Mouse (Mus musculus): ENCODE data around the gene 2300002M23Rik. TPM values are rescaled to one million over a fixed set of nuclear protein-coding genes. Genes with fewer than 3 reads are reported as not detected.

2300002M23Rik gene
- polyA plus RNA-seq, 1 experiment from 2014 or later, result not detected

DNA sequence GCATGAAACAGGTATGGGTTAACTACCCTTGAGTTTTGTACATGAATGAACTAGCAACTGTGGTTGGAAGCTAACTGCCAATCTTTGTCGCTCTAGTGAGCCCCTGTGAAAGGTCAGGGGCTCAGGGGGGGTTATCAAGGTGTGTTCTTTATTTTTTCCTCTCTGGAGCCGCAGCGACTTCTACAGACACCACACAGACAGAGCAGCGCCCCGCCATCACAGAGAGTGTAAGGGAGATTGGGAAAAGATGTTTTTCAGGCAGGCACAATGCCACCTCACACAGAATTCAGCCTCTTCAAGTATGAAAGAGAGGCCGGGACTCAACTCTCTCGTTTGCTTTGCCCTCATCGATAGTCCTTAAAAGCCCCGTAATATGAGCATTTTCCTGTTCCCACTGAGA, 24.9 kb downstream of the 2300002M23Rik start:
- H3K27me3 ChIP-seq (ENCODE audit: insufficient read depth, poor library complexity, severe bottlenecking), result no peaks in the 10 kb centered on the region
- WGBS, result 78% methylated on average over 9 of the region's 9 CpGs
- H3K9me3 ChIP-seq, result no peaks in the 10 kb centered on the region
- H3K4me3 ChIP-seq, result no peak overlapping the region
- H3K36me3 ChIP-seq, result no peaks in the 10 kb centered on the region
- no peaks in the 10 kb centered on the region for H3K4me1 ChIP-seq
- DNase-seq (ENCODE audit: low spot score), result no peak
- H3K27ac ChIP-seq, result no peak overlapping the region

GRCm38 (mm10) chr17:35593786-35594185, 26.5 kb downstream of the 2300002M23Rik start:
- 35% methylated on average over 4 of the region's 4 CpGs for WGBS
- DNase-seq (ENCODE audit: low spot score), result no peak

DNA sequence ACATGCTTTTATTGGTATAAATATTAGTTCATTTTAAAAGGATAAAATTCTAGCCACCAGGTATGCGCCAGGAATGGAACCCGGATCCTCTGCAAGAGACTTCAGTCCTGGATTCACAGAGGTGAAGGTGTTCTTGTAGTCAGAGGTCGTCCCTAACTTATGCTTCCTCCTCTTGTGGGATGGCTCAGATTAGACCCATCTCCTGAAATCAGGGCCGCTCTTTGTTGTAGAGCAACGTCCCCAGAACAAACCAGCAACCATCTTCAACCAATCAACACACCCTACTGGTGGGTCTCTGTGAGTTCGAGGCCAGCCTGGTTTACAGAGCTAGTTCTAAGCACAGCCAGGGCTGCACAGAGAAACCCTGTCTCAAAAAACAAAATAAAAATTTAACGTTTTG, 27.2 kb downstream of the 2300002M23Rik start:
- DNase-seq (ENCODE audit: low spot score), result no peak
- H3K9me3 ChIP-seq, result no peaks in the 10 kb centered on the region
- H3K27ac ChIP-seq, result no peak overlapping the region
- H3K36me3 ChIP-seq, result no peaks in the 10 kb centered on the region
- no peak overlapping the region for H3K4me3 ChIP-seq
- H3K4me1 ChIP-seq, result no peaks in the 10 kb centered on the region
- WGBS, result 80% methylated on average over 7 of the region's 7 CpGs
- no peaks in the 10 kb centered on the region for H3K27me3 ChIP-seq (ENCODE audit: insufficient read depth, poor library complexity, severe bottlenecking)

More at GRCm38 (mm10) chr17:35593786-35594185, 26.5 kb downstream of the 2300002M23Rik start:
- Histone ChIP-seq H3K9me3 (no peaks in the 10 kb centered on the region), H3K27me3 (ENCODE audit: insufficient read depth, poor library complexity, severe bottlenecking) (no peaks in the 10 kb centered on the region), H3K4me3 (no peak overlapping the region), H3K27ac (no peak overlapping the region), H3K36me3 (no peaks in the 10 kb centered on the region), H3K4me1 (no peaks in the 10 kb centered on the region)

DNA sequence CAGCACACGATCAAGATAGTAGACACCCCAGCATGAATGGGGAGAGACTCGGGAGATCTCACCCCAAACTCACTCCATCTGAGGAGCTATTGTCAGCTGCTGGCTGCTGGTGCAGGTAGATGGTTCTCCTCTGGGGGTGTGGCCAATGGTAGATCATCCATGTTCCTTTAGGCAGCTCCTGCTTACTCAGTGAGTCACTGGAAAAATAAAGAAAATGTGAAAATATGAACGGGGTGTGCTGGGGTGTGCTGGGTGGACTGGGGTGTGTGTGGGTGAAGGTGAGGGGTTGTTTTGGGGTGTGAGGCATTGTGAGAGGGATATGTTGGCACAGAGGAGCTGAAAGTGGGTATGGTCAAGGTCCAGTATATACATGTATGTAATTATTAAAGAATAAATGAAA, 30.1 kb downstream of the 2300002M23Rik start:
- Histone ChIP-seq H3K9me3 (no peaks in the 10 kb centered on the region), H3K27me3 (ENCODE audit: insufficient read depth, poor library complexity, severe bottlenecking) (0 out of 2 replicates have a peak, but pooled peaks cover 2% of the 10 kb centered on the region), H3K27ac (no peak overlapping the region), H3K36me3 (no peaks in the 10 kb centered on the region), H3K4me1 (no peaks in the 10 kb centered on the region), H3K4me3 (no peak overlapping the region)
- 84% methylated on average over 3 of the region's 3 CpGs for WGBS
- DNase-seq (ENCODE audit: low spot score), result no peak

DNA sequence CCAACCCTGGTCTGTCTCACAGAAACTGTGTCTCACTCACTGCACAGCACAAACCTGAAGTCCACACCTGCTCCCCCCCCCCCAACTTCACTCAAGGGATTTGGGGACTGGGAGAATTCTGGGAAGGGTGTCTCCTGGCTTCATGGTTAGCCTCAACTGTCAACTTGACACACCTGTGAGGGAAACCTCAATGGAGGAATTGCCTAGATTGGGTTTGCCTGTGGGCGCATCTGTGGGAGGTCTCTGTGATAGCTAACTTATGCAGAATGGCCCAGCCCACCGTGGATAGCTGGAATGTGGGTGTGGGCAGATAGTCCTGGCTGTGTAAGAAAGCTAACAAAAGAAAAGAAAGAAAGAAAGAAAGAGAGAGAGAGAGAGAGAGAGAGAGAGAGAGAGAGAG, 34.0 kb downstream of the 2300002M23Rik start, which contains the start of gene Sfta2:
Sfta2 (plus strand) TSS at position 301 of the 400 bp plus-strand sequence.
- Histone ChIP-seq H3K36me3 (no peaks in the 10 kb centered on the region), H3K4me3 (no peak within 1 kb of the TSS), H3K27ac (no peak within 1 kb of the TSS), H3K9me3 (no peaks in the 10 kb centered on the region), H3K4me1 (no peaks in the 10 kb centered on the region), H3K27me3 (ENCODE audit: insufficient read depth, poor library complexity, severe bottlenecking) (0 out of 2 replicates have a peak, but pooled peaks cover 4% of the 10 kb centered on the region)
- DNase-seq (ENCODE audit: low spot score), result no peak
- WGBS, result 59% methylated on average over 2 of the region's 2 CpGs

- no peak overlapping the region for H3K27ac ChIP-seq
- no peaks in the 10 kb centered on the region for H3K9me3 ChIP-seq
- WGBS, result 47% methylated on average over 8 of the region's 8 CpGs
- no peaks in the 10 kb centered on the region for H3K4me1 ChIP-seq
- 0 out of 2 replicates have a peak, but pooled peaks cover 4% of the 10 kb centered on the region for H3K27me3 ChIP-seq (ENCODE audit: insufficient read depth, poor library complexity, severe bottlenecking)
- no peaks in the 10 kb centered on the region for H3K36me3 ChIP-seq
- H3K4me3 ChIP-seq, result no peak overlapping the region
- DNase-seq (ENCODE audit: low spot score), result no peak
These were observed 34.6 kb downstream of the 2300002M23Rik start for GRCm38 (mm10) chr17:35601736-35602354.

DNA sequence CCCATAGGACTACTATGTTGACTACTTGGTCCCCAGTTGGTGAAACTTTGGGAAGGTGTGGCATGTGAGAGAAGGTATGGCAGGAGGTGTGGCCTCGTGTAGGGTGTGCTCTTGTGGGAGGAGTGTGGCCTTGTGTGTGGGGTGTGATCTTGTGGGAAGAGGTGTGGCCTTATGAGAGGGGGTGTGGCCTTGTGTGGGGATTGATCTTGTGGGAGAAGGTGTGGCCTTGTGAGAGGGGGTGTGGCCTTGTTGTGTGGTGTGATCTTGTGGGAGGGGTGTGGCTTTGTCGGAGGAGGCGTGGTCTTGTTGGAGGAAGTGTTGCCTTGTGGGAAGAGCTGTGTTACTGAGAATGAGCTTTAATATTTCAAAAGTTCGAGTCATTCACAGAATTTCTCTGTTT, 49.9 kb downstream of the 2300002M23Rik start:
- WGBS, result 63% methylated on average over 4 of the region's 4 CpGs

More for the DNA sequence above, 49.9 kb downstream of the 2300002M23Rik start:
- Histone ChIP-seq H3K27me3 (ENCODE audit: insufficient read depth, poor library complexity, severe bottlenecking) (no peaks in the 10 kb centered on the region), H3K4me3 (no peak overlapping the region), H3K4me1 (no peaks in the 10 kb centered on the region), H3K27ac (no peak overlapping the region), H3K36me3 (no peaks in the 10 kb centered on the region), H3K9me3 (no peaks in the 10 kb centered on the region)
- DNase-seq (ENCODE audit: low spot score), result no peak

Other genes starting within 250 kb of the 2300002M23Rik start
- 0.80 and 1.2 TPM in 2 replicates for gene H2-Q1, start 247.0 kb upstream of the 2300002M23Rik start, polyA plus RNA-seq (2016; fragmentation: Nextera tagmentation; extraction: Ambion mirVana)
- gene H2-Q2, start 225.2 kb upstream of the 2300002M23Rik start, polyA plus RNA-seq (2016; fragmentation: Nextera tagmentation; extraction: Ambion mirVana), result 11.2 and 15.9 TPM in 2 replicates
- gene H2-Q4, start 187.8 kb upstream of the 2300002M23Rik start, polyA plus RNA-seq (2016; fragmentation: Nextera tagmentation; extraction: Ambion mirVana), result 1.8 and 2.1 TPM in 2 replicates
- 0.17 and 4.9 TPM in 2 replicates for gene H2-Q6, start 142.6 kb upstream of the 2300002M23Rik start, polyA plus RNA-seq (2016; fragmentation: Nextera tagmentation; extraction: Ambion mirVana)
- 2.2 and 12.2 TPM in 2 replicates for gene H2-Q7, start 128.3 kb upstream of the 2300002M23Rik start, polyA plus RNA-seq (2016; fragmentation: Nextera tagmentation; extraction: Ambion mirVana)
- gene H2-Q10, start 97.4 kb upstream of the 2300002M23Rik start, polyA plus RNA-seq (2016; fragmentation: Nextera tagmentation; extraction: Ambion mirVana), result 0.25 and 4.7 TPM in 2 replicates
- gene Pou5f1, start 61.4 kb upstream of the 2300002M23Rik start, polyA plus RNA-seq (2016; fragmentation: Nextera tagmentation; extraction: Ambion mirVana), result 0.09 TPM in 1 of 2 replicates, not detected in the other
- gene Tcf19, start 50.6 kb upstream of the 2300002M23Rik start, polyA plus RNA-seq (2016; fragmentation: Nextera tagmentation; extraction: Ambion mirVana), result 43.1 and 43.8 TPM in 2 replicates
- gene Cchcr1, start 50.4 kb upstream of the 2300002M23Rik start, polyA plus RNA-seq (2016; fragmentation: Nextera tagmentation; extraction: Ambion mirVana), result 17.2 and 17.9 TPM in 2 replicates
- gene Psors1c2, start 34.2 kb upstream of the 2300002M23Rik start, polyA plus RNA-seq (2016; fragmentation: Nextera tagmentation; extraction: Ambion mirVana), result 0.81 and 1.1 TPM in 2 replicates
- 0.20 and 0.63 TPM in 2 replicates for gene Cdsn, start 15.3 kb upstream of the 2300002M23Rik start, polyA plus RNA-seq (2016; fragmentation: Nextera tagmentation; extraction: Ambion mirVana)
- gene Sfta2, start 34.1 kb downstream of the 2300002M23Rik start, polyA plus RNA-seq (2016; fragmentation: Nextera tagmentation; extraction: Ambion mirVana), result not detected in 2 replicates
- not detected in 2 replicates for gene Gm9573, start 59.2 kb downstream of the 2300002M23Rik start, polyA plus RNA-seq (2016; fragmentation: Nextera tagmentation; extraction: Ambion mirVana)
- gene Mucl3, start 76.2 kb downstream of the 2300002M23Rik start, polyA plus RNA-seq (2016; fragmentation: Nextera tagmentation; extraction: Ambion mirVana), result 0.52 and 0.60 TPM in 2 replicates
- 17.5 and 18.6 TPM in 2 replicates for gene Vars2, start 100.1 kb downstream of the 2300002M23Rik start, polyA plus RNA-seq (2016; fragmentation: Nextera tagmentation; extraction: Ambion mirVana)
- 34.7 and 43.5 TPM in 2 replicates for gene Gtf2h4, start 106.3 kb downstream of the 2300002M23Rik start, polyA plus RNA-seq (2016; fragmentation: Nextera tagmentation; extraction: Ambion mirVana)
- 109 and 158 TPM in 2 replicates for gene Ddr1, start 137.2 kb downstream of the 2300002M23Rik start, polyA plus RNA-seq (2016; fragmentation: Nextera tagmentation; extraction: Ambion mirVana)

All from heart, embryonic 10.5 days (tissue).